Mouse (Mus musculus) kidney, adult 2 months (tissue): ENCODE measurements around the gene Prdm5.

ENCODE experiments used
- CTCF ChIP-seq: fragments of 200-500 bp; conservative IDR thresholded peaks from 2 replicates; pipeline ENCODE4 v1.5.1; 2011; ENCODE audit warnings: low read depth, mild to moderate bottlenecking, control low read depth, low read length, moderate library complexity, mixed read lengths; ENCODE audit not compliant: insufficient read depth, insufficient read length
- POLR2A ChIP-seq: fragments of 200-500 bp; IDR thresholded peaks from one replicate; pipeline ENCODE4 v1.6.1; 2011; ENCODE audit warnings: low read depth, low read length, control low read depth

GRCm38 (mm10) chr6:65760073-65760472, 18.7 kb upstream of the Prdm5 start:
- no peak for TF ChIP-seq POLR2A
- no peak for TF ChIP-seq CTCF
